Comparison of ENCODE assay signal across 9 mouse cellular contexts in the genomic region with DNA sequence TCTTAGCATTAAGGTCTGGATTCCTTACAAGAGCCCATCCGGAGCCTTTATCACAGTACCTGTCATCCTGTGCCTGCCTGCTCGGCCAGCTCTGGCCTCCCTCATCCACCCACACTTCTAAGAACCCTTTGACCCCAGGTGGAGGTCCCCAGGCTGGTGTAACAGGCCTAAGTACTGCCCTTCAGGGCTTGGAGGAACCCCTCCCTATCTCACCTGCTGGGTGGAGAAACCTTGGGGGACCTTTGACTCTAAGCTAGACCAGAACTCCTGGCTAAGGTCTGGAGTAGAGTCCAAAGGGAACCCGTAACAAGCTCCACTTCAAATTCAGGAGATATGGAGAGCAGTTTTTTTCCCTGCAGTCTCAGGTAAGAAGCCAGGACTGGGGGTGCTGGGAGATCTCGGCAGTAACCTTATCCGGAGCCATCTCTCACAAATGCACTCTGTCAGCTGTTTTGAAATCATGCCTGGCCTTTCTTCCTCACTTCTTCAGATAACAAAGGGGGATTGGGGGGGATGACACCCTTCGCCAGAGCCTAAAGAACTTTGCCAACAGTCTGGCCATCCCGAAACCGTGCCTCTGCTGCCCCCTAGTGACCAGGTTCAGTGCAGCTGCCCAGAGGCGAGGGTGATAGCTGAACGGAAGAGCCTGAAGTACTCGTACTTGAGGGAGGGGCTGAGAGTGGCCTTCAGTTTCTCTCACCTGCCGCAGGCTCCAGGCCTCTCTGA. TPM values are rescaled to one million over a fixed set of nuclear protein-coding genes. Genes with fewer than 3 reads are reported as not detected.
DNase-seq lines count a peak whose midpoint lies in the region; ATAC-seq and TF ChIP-seq lines count a peak whose summit lies in the region.
"Had no signal": no experiment of that assay in that cellular context is flagged by ENCODE, and none has a peak within 500 bp of the region (broad histone marks: within the 10 kb centered on the region; RNA-seq: fewer than 3 reads in every experiment).

No protein-coding gene starts in this region.

- intact Hi-C loops in heart, adult 2 months (cut with DNase I) = loop anchor here (1.0 kb wide), 1 partner anchor 21 kb away; no protein-coding TSS in a partner anchor
- intact Hi-C loops in heart, postnatal 25 days (cut with DNase I) = loop anchor here (5.0 kb wide), 1 partner anchor 100 kb away; no protein-coding TSS in a partner anchor
- intact Hi-C loops in heart, postnatal 14 days (cut with DNase I) = loop anchor here (1.0 kb wide), 1 partner anchor 22 kb away; no protein-coding TSS in a partner anchor
- intact Hi-C loops in left cerebral cortex, adult 2 months (cut with DNase I) = loop anchor here (1.0 to 2.0 kb wide), 2 partner anchors 21 to 101 kb away; no protein-coding TSS in a partner anchor

- 27% methylated on average over 12 of the region's 12 CpGs for WGBS in heart, adult 2 months
- WGBS in stomach, embryonic 16.5 days = 21% methylated on average over 12 of the region's 12 CpGs

- H3K27me3 ChIP-seq in heart, adult 2 months (ENCODE audit: control insufficient read depth, insufficient read depth, low read length) = no peaks in the 10 kb centered on the region
- H3K27me3 ChIP-seq in stomach, embryonic 16.5 days (ENCODE audit: control insufficient read depth, insufficient read depth, low read length) = no peaks in the 10 kb centered on the region
- H3K27me3 ChIP-seq: liver, embryonic 15.5 days had no signal

- peak; percentile 62 for ATAC-seq in monocyte, adult 5-6 weeks (replicated peaks; ENCODE audit: insufficient number of reproducible peaks, low FRiP score, low TSS enrichment, poor library complexity, severe bottlenecking)
- no peak for ATAC-seq in stomach, embryonic 16.5 days (ENCODE audit: insufficient read depth, low FRiP score)

- no peaks in the 10 kb centered on the region for H3K36me3 ChIP-seq in heart, adult 2 months (ENCODE audit: control insufficient read depth, insufficient read depth, low read length)
- no peaks in the 10 kb centered on the region for H3K36me3 ChIP-seq in stomach, embryonic 16.5 days (ENCODE audit: control insufficient read depth, insufficient read depth, low read length)

- TF ChIP-seq CTCF in heart, adult 2 months (IDR thresholded peaks at IDR 0.05) = peak; percentile 93; the same call in 1 of the 2 replicates
- peak; percentile 82 for TF ChIP-seq CTCF in left cerebral cortex, adult 2 months (IDR thresholded peaks at IDR 0.05)

- no peak overlapping the region for H3K4me3 ChIP-seq in heart, adult 2 months
- no peak overlapping the region for H3K4me3 ChIP-seq in left cerebral cortex, adult 2 months
- H3K4me3 ChIP-seq in stomach, embryonic 16.5 days (replicated peaks; ENCODE audit: low read length) = no peak overlapping the region
- H3K4me3 ChIP-seq: liver, embryonic 15.5 days had no signal

- H3K4me1 ChIP-seq in heart, adult 2 months (ENCODE audit: control insufficient read depth, insufficient read depth, low read length) = peaks cover 3% of the 10 kb centered on the region
- peaks cover 24% of the 10 kb centered on the region for H3K4me1 ChIP-seq in stomach, embryonic 16.5 days (ENCODE audit: control insufficient read depth, insufficient read depth, low read length)

- H3K27ac ChIP-seq in heart, adult 2 months = no peak overlapping the region
- no peak overlapping the region for H3K27ac ChIP-seq in left cerebral cortex, adult 2 months
- no peak overlapping the region for H3K27ac ChIP-seq in stomach, embryonic 16.5 days (ENCODE audit: low read length)
- H3K27ac ChIP-seq: liver, embryonic 15.5 days had no signal

- no peak overlapping the region for H3K4me2 ChIP-seq in stomach, embryonic 16.5 days (ENCODE audit: low read depth, low read length)
- H3K4me2 ChIP-seq: liver, embryonic 15.5 days had no signal

- no peak for TF ChIP-seq EP300 in heart, adult 2 months (IDR thresholded peaks at IDR 0.05; ENCODE audit: insufficient read depth, low read depth, low read length)

- no peaks in the 10 kb centered on the region for H3K79me2 ChIP-seq in heart, adult 2 months (replicated peaks; ENCODE audit: control insufficient read depth, insufficient read depth, low read length)

- no peak for TF ChIP-seq POLR2A in heart, adult 2 months (IDR thresholded peaks at IDR 0.05; ENCODE audit: insufficient read depth, low read depth, low read length)

- H3K9ac ChIP-seq in heart, adult 2 months (ENCODE audit: low read depth, low read length) = no peak overlapping the region
- H3K9ac ChIP-seq in stomach, embryonic 16.5 days (ENCODE audit: low read length) = 0 out of 2 replicates have a peak overlapping the region, but pooled peaks have one; percentile 2
- H3K9ac ChIP-seq: liver, embryonic 15.5 days had no signal

- peak; percentile 77 to 88 for DNase-seq in heart, adult 2 months
- DNase-seq in heart, postnatal 25 days (ENCODE audit: low spot score) = no peak
- peak; percentile 69 for DNase-seq in adipocyte (ENCODE audit: low spot score)
- DNase-seq in embryo, embryonic 10 days (ENCODE audit: low spot score) = peak; percentile 91
- DNase-seq in heart, postnatal 14 days = peak; percentile 84 to 91
- DNase-seq in left cerebral cortex, adult 2 months (ENCODE audit: extremely low spot score in 1 of 2, low spot score in 2 of 2) = peak; percentile 68 to 79

- no peaks in the 10 kb centered on the region for H3K9me3 ChIP-seq in stomach, embryonic 16.5 days (replicated peaks; ENCODE audit: control insufficient read depth, low read length)
- H3K9me3 ChIP-seq: liver, embryonic 15.5 days had no signal

RNA-seq across cellular contexts. Expression of a gene that starts 5.2 kb away (rescaled TPM):
- total RNA-seq in heart, adult 2 months (2021) = 10 to 100 TPM in 1 of 2 experiments, 1 to 10 TPM in 1; 8.8 to 11.6 TPM
- polyA plus RNA-seq in heart, adult 2 months (2012; rRNA removed) = 8.6 and 9.9 TPM in 2 replicates
- 10 to 100 TPM; 10.0 to 10.5 TPM for total RNA-seq in heart, postnatal 25 days (2021)
- 1 to 10 TPM; 9.5 to 9.6 TPM for total RNA-seq in heart, postnatal 14 days (2021)
- total RNA-seq in left cerebral cortex, adult 2 months (2021) = 10 to 100 TPM; 16.2 to 16.8 TPM
- total RNA-seq in monocyte, adult 5-6 weeks (2017) = 12.1 to 32.4 TPM (median 17.3 TPM) in 3 replicates
- 8.3 and 9.7 TPM in 2 replicates for polyA plus RNA-seq in stomach, embryonic 16.5 days (2015; fragmentation: Nextera tagmentation; extraction: Ambion mirVana)

RNA-seq across cellular contexts. Expression of a gene that starts 5.6 kb away (rescaled TPM):
- 10 to 100 TPM; 18.5 to 23.6 TPM for total RNA-seq in heart, adult 2 months (2021)
- 20.2 and 31.5 TPM in 2 replicates for polyA plus RNA-seq in heart, adult 2 months (2012; rRNA removed)
- total RNA-seq in heart, postnatal 25 days (2021) = 10 to 100 TPM; 19.3 to 23.0 TPM
- 10 to 100 TPM; 17.0 to 17.1 TPM for total RNA-seq in heart, postnatal 14 days (2021)
- total RNA-seq in left cerebral cortex, adult 2 months (2021) = 10 to 100 TPM; 23.1 to 25.6 TPM
- 25.4 to 39.9 TPM (median 37.8 TPM) in 3 replicates for total RNA-seq in monocyte, adult 5-6 weeks (2017)
- 21.8 and 23.4 TPM in 2 replicates for polyA plus RNA-seq in stomach, embryonic 16.5 days (2015; fragmentation: Nextera tagmentation; extraction: Ambion mirVana)

RNA-seq across cellular contexts. Expression of a gene that starts 18.9 kb away (rescaled TPM):
- 10 to 100 TPM in 1 of 2 experiments, 1 to 10 TPM in 1; 8.1 to 10.1 TPM for total RNA-seq in heart, adult 2 months (2021)
- polyA plus RNA-seq in heart, adult 2 months (2012; rRNA removed) = 8.9 and 9.7 TPM in 2 replicates
- total RNA-seq in heart, postnatal 25 days (2021) = 10 to 100 TPM; 10.1 to 12.9 TPM
- total RNA-seq in heart, postnatal 14 days (2021) = 10 to 100 TPM; 12.7 to 13.5 TPM
- 10 to 100 TPM; 68.8 to 75.2 TPM for total RNA-seq in left cerebral cortex, adult 2 months (2021)
- 65.9 to 104 TPM (median 70.4 TPM) in 3 replicates for total RNA-seq in monocyte, adult 5-6 weeks (2017)
- polyA plus RNA-seq in stomach, embryonic 16.5 days (2015; fragmentation: Nextera tagmentation; extraction: Ambion mirVana) = 136 and 138 TPM in 2 replicates

RNA-seq across cellular contexts. Expression of a gene that starts 48.3 kb away (rescaled TPM):
- under 1 TPM; 0.11 to 0.60 TPM for total RNA-seq in heart, adult 2 months (2021)
- 0.38 and 1.00 TPM in 2 replicates for polyA plus RNA-seq in heart, adult 2 months (2012; rRNA removed)
- total RNA-seq in heart, postnatal 25 days (2021) = under 1 TPM in 1 of 2 experiments, not detected in 1; 0.28 TPM
- under 1 TPM; 0.46 to 0.69 TPM for total RNA-seq in heart, postnatal 14 days (2021)
- under 1 TPM in 1 of 2 experiments, not detected in 1; 0.58 TPM for total RNA-seq in left cerebral cortex, adult 2 months (2021)
- 20.4 to 32.5 TPM (median 25.8 TPM) in 3 replicates for total RNA-seq in monocyte, adult 5-6 weeks (2017)
- polyA plus RNA-seq in stomach, embryonic 16.5 days (2015; fragmentation: Nextera tagmentation; extraction: Ambion mirVana) = 2.0 and 3.4 TPM in 2 replicates
